Mouse (Mus musculus) heart, postnatal 0 days (tissue): ENCODE results near the gene Igsf10.
"Not testable (repeated sequence)": the region's sequence is repeated elsewhere in the genome, so short reads cannot be mapped to it uniquely, and the experiment has no call there.

Experiments used
- CTCF ChIP-seq: IDR thresholded peaks from 2 replicates; pipeline ENCODE4 v1.5.1; 2016; ENCODE audit warnings: antibody characterized with exemption, control low read depth, low read depth
- EP300 ChIP-seq: IDR thresholded peaks from 2 replicates; pipeline ENCODE4 v1.6.1; 2016; ENCODE audit warnings: antibody characterized with exemption, low read depth

GRCm38 (mm10) chr3:59378791-59379190 is 34.6 kb upstream of the Igsf10 start:
- not testable (repeated sequence) for TF ChIP-seq CTCF, EP300
